Mouse (Mus musculus): ENCODE measurements around the gene Ascl2. TPM values are rescaled to one million over a fixed set of nuclear protein-coding genes. Genes with fewer than 3 reads are reported as not detected.
A peak's percentile ranks its signal among the peaks of the same experiment; 100 is the strongest.

Ascl2 gene
- polyA plus RNA-seq, 1 experiment: 2.4 TPM

- peak overlapping the region; percentile 90 for H3K4me3 ChIP-seq (replicated peaks)
- H3K9me3 ChIP-seq: no peaks in the 10 kb centered on the region
- H3K27me3 ChIP-seq (replicated peaks): peaks cover 99% of the 10 kb centered on the region
- TF ChIP-seq GATA1 (IDR thresholded peaks at IDR 0.05; ENCODE audit: borderline replicate concordance, low read length) (no peak), FLI1 (IDR thresholded peaks at IDR 0.05; ENCODE audit: low read length) (no peak)
- no peaks in the 10 kb centered on the region for H3K36me3 ChIP-seq (replicated peaks; ENCODE audit: low read length)
- peaks cover 44% of the 10 kb centered on the region for H3K4me1 ChIP-seq
Observed at GRCm38 (mm10) chr7:142967414-142967883, 1.6 kb downstream of the Ascl2 start.

GRCm38 (mm10) chr7:142959752-142960151 is 9.3 kb downstream of the Ascl2 start:
- Histone ChIP-seq H3K4me3 (replicated peaks) (no peak overlapping the region), H3K27me3 (replicated peaks) (peaks cover 85% of the 10 kb centered on the region)
- TF ChIP-seq GATA1 (IDR thresholded peaks at IDR 0.05; ENCODE audit: borderline replicate concordance, low read length) (no peak), FLI1 (IDR thresholded peaks at IDR 0.05; ENCODE audit: low read length) (no peak)

GRCm38 (mm10) chr7:142958817-142959216 is 10.2 kb downstream of the Ascl2 start:
- no peaks in the 10 kb centered on the region for H3K4me1 ChIP-seq
- peaks cover 24% of the 10 kb centered on the region for H3K9me3 ChIP-seq
- H3K36me3 ChIP-seq (replicated peaks; ENCODE audit: low read length): no peaks in the 10 kb centered on the region
- TF ChIP-seq FLI1 (IDR thresholded peaks at IDR 0.05; ENCODE audit: low read length) (no peak), GATA1 (IDR thresholded peaks at IDR 0.05; ENCODE audit: borderline replicate concordance, low read length) (no peak)
- H3K27me3 ChIP-seq (replicated peaks): peaks cover 79% of the 10 kb centered on the region
- H3K4me3 ChIP-seq (replicated peaks): no peak overlapping the region

More at GRCm38 (mm10) chr7:142959752-142960151, 9.3 kb downstream of the Ascl2 start:
- H3K36me3 ChIP-seq (replicated peaks; ENCODE audit: low read length): no peaks in the 10 kb centered on the region
- H3K4me1 ChIP-seq: peaks cover 4% of the 10 kb centered on the region
- peaks cover 21% of the 10 kb centered on the region for H3K9me3 ChIP-seq

- TF ChIP-seq GATA1 (IDR thresholded peaks at IDR 0.05; ENCODE audit: borderline replicate concordance, low read length) (no peak), FLI1 (IDR thresholded peaks at IDR 0.05; ENCODE audit: low read length) (no peak)
- Histone ChIP-seq H3K9me3 (peaks cover 25% of the 10 kb centered on the region), H3K36me3 (replicated peaks; ENCODE audit: low read length) (no peaks in the 10 kb centered on the region), H3K4me3 (replicated peaks) (no peak overlapping the region), H3K27me3 (replicated peaks) (peaks cover 56% of the 10 kb centered on the region), H3K4me1 (no peaks in the 10 kb centered on the region)
Observed at GRCm38 (mm10) chr7:142956018-142956417, 13.0 kb downstream of the Ascl2 start.

GRCm38 (mm10) chr7:142949568-142949967 is 19.5 kb downstream of the Ascl2 start:
- Histone ChIP-seq H3K27me3 (replicated peaks) (peaks cover 54% of the 10 kb centered on the region), H3K4me1 (no peaks in the 10 kb centered on the region), H3K36me3 (replicated peaks; ENCODE audit: low read length) (no peaks in the 10 kb centered on the region), H3K9me3 (0 out of 2 replicates have a peak, but pooled peaks cover 6% of the 10 kb centered on the region), H3K4me3 (replicated peaks) (no peak overlapping the region)
- TF ChIP-seq FLI1 (IDR thresholded peaks at IDR 0.05; ENCODE audit: low read length): no peak
- no peak for TF ChIP-seq GATA1 (IDR thresholded peaks at IDR 0.05; ENCODE audit: borderline replicate concordance, low read length)

- H3K9me3 ChIP-seq: 0 out of 2 replicates have a peak, but pooled peaks cover 3% of the 10 kb centered on the region
- H3K27me3 ChIP-seq (replicated peaks): peaks cover 59% of the 10 kb centered on the region
- H3K36me3 ChIP-seq (replicated peaks; ENCODE audit: low read length): no peaks in the 10 kb centered on the region
- H3K4me1 ChIP-seq: peaks cover 18% of the 10 kb centered on the region
- TF ChIP-seq GATA1 (IDR thresholded peaks at IDR 0.05; ENCODE audit: borderline replicate concordance, low read length) (no peak), FLI1 (IDR thresholded peaks at IDR 0.05; ENCODE audit: low read length) (no peak)
- no peak overlapping the region for H3K4me3 ChIP-seq (replicated peaks)
Observed at GRCm38 (mm10) chr7:142937631-142938030, 31.4 kb downstream of the Ascl2 start.

GRCm38 (mm10) chr7:142935708-142936107 is 33.4 kb downstream of the Ascl2 start:
- peak overlapping the region; percentile 20 for H3K4me3 ChIP-seq (replicated peaks)
- H3K9me3 ChIP-seq: 0 out of 2 replicates have a peak, but pooled peaks cover 3% of the 10 kb centered on the region
- peaks cover 18% of the 10 kb centered on the region for H3K4me1 ChIP-seq
- H3K27me3 ChIP-seq (replicated peaks): peaks cover 72% of the 10 kb centered on the region
- TF ChIP-seq FLI1 (IDR thresholded peaks at IDR 0.05; ENCODE audit: low read length) (no peak), GATA1 (IDR thresholded peaks at IDR 0.05; ENCODE audit: borderline replicate concordance, low read length) (no peak)
- H3K36me3 ChIP-seq (replicated peaks; ENCODE audit: low read length): no peaks in the 10 kb centered on the region

- Histone ChIP-seq H3K4me3 (replicated peaks) (no peak overlapping the region), H3K27me3 (replicated peaks) (peaks cover 91% of the 10 kb centered on the region), H3K9me3 (no peaks in the 10 kb centered on the region), H3K4me1 (peaks cover 13% of the 10 kb centered on the region), H3K36me3 (replicated peaks; ENCODE audit: low read length) (no peaks in the 10 kb centered on the region)
- TF ChIP-seq GATA1 (IDR thresholded peaks at IDR 0.05; ENCODE audit: borderline replicate concordance, low read length): no peak
- no peak for TF ChIP-seq FLI1 (IDR thresholded peaks at IDR 0.05; ENCODE audit: low read length)
Observed at GRCm38 (mm10) chr7:142932469-142932868, 36.6 kb downstream of the Ascl2 start.

- H3K9me3 ChIP-seq: no peaks in the 10 kb centered on the region
- TF ChIP-seq GATA1 (IDR thresholded peaks at IDR 0.05; ENCODE audit: borderline replicate concordance, low read length) (no peak), FLI1 (IDR thresholded peaks at IDR 0.05; ENCODE audit: low read length) (no peak)
- no peaks in the 10 kb centered on the region for H3K36me3 ChIP-seq (replicated peaks; ENCODE audit: low read length)
- H3K27me3 ChIP-seq (replicated peaks): peaks cover 92% of the 10 kb centered on the region
- peaks cover 13% of the 10 kb centered on the region for H3K4me1 ChIP-seq
- H3K4me3 ChIP-seq (replicated peaks): no peak within 1 kb of the TSS
Observed at GRCm38 (mm10) chr7:142931028-142931427, 38.0 kb downstream of the Ascl2 start, which contains the start of gene Th. TSS of gene Th (minus strand) at chr7:142931128.

GRCm38 (mm10) chr7:142929516-142929915 is 39.5 kb downstream of the Ascl2 start:
- TF ChIP-seq GATA1 (IDR thresholded peaks at IDR 0.05; ENCODE audit: borderline replicate concordance, low read length) (no peak), FLI1 (IDR thresholded peaks at IDR 0.05; ENCODE audit: low read length) (no peak)
- H3K27me3 ChIP-seq (replicated peaks): peaks cover 85% of the 10 kb centered on the region

More at GRCm38 (mm10) chr7:142929516-142929915, 39.5 kb downstream of the Ascl2 start:
- H3K36me3 ChIP-seq (replicated peaks; ENCODE audit: low read length): no peaks in the 10 kb centered on the region
- H3K9me3 ChIP-seq: no peaks in the 10 kb centered on the region
- H3K4me1 ChIP-seq: peaks cover 9% of the 10 kb centered on the region
- H3K4me3 ChIP-seq (replicated peaks): no peak overlapping the region

Measured in megakaryocyte, embryonic 14.5 days (primary cell).